Mouse (Mus musculus): ENCODE measurements at regions not wholly inside any gene's neighbourhood (a gene's known extent, or its start where the extent isn't known, plus 50 kb on each side); places are given as distances from the start of the nearest gene placed in this dataset.
A peak's percentile ranks its signal among the peaks of the same experiment; 100 is the strongest.
"Not testable (repeated sequence)": the region's sequence is repeated elsewhere in the genome, so short reads cannot be mapped to it uniquely, and the experiment has no call there.

DNA sequence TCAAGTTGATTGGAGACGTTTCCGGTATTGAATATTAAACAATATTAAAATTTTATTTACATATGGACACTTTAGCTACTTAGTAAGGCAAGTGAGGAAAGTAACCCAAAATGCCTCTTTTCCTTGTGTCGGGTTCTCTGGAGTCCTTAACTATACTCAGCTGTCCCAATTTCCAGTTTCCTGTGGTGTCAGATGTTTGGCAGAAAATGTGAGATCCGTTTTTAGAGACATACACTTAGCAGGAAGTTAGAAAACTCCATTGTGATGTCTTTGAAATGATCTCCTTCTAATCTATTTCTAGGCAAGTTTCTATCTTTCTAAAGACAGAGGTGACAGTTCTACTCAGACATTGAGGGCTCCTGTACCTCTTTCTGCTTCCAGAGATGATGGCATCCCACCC, 168.9 kb upstream of the Plcxd3 start:
- DNase-seq (ENCODE audit: low spot score in 2 of 2), result peak in 1 of 2 experiments; percentile 8

DNA sequence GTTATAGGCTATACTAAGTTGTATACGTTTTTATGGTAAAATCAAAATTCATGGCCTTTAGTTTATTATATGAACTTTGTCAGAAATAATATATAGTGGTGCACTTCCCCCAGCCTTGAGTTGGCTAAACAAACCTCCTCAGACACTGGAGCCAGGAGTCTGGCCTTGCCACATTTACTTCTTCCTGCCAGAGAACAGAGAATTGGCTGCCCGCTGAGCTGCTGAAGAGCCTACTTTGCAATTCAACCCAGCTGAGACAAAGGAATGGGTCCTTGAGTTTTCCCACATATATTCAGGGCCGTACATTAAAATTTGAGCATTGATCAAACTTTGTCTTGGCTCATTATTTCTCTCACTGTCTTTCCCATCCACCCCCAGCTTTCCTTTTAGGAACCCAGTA, 161.9 kb upstream of the Plcxd3 start:
- DNase-seq (ENCODE audit: low spot score in 2 of 2), result no peak

DNA sequence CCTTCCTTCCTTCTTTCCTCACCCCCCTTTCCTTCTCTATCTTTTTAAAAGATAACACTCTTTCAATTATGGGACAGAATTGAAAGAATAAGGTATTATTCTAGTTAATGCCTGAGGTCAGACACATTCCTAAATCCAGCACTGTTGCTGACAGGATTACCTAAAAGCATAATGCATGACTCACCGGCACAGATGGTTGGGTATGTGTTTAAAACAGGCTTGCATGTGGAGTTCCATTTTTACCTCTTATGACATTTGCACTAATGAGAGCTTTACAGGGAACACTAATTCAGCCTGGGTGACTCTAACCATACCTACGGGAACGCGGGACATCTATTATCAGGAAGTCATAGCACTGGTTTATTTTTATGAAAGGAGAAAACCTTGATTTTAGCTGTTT, 156.2 kb upstream of the Plcxd3 start:
- peak; percentile 55 to 70 for DNase-seq (ENCODE audit: low spot score in 2 of 2)

DNA sequence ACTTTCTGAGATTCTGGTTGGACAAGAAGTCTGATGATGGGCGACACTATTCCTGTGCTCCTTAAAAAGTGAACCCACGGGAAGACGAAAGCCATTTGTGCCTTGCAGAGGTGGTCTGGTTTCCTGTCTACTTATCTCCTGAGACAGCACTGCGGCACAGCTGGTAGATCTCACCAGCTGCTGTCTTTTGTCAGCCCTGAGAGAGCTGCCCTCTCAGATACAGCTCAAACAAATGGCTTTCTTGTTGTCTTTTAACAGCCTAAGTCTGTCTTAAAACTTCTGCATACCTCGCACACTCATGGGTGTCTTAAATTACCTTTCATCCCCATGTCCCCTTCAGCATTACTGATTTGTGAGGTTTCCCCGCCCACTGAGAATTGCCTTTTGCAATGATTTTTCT, 147.2 kb upstream of the Plcxd3 start:
- DNase-seq (ENCODE audit: low spot score in 2 of 2), result no peak

DNA sequence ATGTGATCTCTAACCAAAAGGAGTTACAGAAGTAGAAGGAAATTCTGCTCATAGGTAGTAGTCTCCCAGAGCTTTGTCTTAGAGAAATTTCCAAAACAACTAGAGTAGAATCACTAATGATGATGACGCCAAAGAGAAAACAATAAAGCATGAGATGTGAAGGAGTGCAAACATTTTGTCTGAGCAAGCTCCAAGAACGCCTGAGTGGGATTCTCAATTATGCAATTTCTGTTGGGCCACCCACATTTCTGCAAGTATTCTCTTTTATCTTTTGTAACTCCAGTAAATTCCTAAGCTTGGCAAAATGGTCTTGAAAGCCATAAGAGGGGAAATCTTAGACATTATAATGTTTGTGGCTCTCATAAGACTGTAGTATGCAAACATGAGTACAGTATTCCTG, 134.6 kb upstream of the Plcxd3 start:
- DNase-seq (ENCODE audit: low spot score in 2 of 2), result no peak

DNA sequence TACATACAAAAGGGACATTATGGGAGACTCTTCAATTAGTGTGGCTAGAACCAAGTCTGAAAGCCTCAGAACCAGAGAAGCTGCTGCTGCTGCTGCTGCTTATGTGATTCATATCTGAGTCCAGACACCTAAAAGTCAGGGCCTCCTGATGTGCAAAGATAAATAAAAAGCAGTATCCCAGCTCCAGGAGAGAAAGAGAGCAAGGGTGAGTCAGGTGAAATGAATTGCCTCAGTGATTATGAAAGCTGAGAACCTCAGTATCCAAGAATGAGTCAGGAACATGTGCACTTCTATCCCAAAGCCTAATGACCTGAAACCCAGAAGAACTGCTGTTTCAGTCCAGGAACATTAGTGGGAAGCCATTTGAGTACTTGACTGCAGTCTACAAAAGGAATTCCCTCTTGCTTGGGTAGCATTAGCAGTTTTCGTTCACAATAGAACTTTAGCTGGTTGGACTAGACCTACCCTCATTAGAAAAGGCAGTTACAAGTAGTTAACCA, 127.6 kb upstream of the Plcxd3 start:
- DNase-seq (ENCODE audit: low spot score in 2 of 2), result no peak

DNA sequence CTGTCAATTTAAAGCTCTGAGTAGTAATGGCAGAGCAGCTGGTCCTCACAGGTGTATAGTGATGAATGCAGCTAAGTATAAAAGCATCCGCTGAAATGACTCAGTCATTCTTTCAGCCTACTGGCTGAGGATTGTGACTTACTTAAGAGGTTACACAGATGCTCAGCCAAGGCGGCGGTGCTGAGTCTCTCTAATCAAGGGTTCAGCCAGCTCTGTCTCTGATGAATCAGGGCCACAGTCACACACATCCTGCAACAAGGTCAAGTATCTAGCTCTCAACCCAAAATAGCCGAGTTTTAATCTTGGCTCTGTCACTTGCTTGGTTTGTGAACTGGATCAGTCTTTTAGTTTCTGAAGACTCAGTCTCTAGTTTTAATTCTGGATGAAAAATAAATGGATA, 110.7 kb upstream of the Plcxd3 start:
- DNase-seq (ENCODE audit: low spot score in 2 of 2), result peak in 1 of 2 experiments; percentile 4

DNA sequence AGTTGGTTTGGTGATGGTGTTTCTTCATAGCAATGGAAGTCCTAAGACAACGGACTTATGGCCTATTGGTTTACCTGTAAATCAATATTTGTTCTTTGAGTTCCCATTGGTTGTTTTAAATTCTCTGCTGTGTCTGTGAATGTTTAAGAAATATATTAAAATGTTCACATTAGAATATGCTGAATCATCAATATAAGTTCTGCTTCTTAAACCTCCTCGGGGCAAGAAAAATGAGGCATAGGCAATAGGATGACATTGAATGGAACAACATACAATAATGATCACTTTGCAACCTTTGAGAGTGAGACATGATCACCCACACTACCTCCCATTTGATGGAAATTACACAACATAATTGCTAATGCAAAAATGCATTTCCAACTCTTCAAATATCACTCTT, 105.5 kb upstream of the Plcxd3 start:
- no peak for DNase-seq (ENCODE audit: low spot score in 2 of 2)

DNA sequence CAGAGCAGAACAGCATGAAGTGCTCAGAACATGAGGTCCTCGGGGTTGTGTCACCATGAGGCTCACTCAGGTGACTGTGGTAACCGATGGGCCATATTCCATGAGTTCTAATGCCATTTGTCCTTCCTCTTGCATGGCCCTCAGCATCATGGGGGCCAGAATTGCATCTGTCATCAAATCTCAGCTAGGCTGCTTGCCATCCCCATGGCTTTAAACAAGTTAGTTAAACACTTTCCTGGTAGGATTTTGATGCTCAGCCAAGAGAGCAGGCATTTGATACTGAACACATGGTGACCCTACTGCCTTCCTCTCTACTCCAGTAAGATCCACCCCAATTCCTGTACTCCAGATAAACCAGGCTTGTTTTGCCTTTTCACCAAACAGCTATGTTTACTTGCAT, 98.3 kb upstream of the Plcxd3 start:
- DNase-seq (ENCODE audit: low spot score in 2 of 2), result no peak

DNA sequence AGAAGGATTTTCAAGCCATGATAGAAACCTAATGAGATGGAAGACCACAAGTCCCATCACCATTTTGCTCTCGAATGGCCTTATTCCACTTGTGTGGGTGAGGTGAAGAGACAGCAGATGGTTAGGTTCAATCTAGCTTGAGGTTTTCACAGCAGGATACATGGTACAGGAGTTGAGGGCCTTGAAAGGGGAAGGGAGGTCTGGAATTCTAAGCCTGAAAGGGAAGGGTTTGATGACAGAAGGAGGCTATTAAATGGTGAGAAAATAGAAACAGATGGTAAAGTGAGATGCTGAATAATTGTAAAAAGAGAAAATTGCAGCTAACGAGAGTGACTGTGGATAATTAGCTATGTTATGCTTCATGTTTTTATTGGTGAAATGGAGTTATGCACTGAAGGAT, 67.8 kb upstream of the Plcxd3 start:
- no peak for DNase-seq (ENCODE audit: low spot score in 2 of 2)

DNA sequence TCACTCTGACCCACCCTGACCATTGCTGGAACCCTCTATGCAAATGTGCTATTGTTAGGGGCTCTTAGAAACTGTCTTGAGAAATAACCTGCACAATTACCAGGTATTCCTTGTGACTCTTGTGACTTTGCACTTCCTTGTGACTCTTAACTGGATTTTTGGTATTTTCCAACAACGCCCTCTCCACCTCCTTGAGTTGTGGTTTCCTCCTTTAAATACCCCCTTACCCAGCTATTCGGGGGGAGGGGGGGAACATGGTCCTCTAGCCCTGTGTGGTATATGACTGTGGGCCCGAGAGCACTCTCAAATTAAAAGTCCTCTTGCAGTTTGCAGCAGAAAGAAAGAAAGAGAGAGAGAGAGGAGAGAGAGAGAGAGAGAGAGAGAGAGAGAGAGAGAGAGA, 61.6 kb upstream of the Plcxd3 start:
- DNase-seq (ENCODE audit: low spot score in 2 of 2), result not testable (repeated sequence)

DNA sequence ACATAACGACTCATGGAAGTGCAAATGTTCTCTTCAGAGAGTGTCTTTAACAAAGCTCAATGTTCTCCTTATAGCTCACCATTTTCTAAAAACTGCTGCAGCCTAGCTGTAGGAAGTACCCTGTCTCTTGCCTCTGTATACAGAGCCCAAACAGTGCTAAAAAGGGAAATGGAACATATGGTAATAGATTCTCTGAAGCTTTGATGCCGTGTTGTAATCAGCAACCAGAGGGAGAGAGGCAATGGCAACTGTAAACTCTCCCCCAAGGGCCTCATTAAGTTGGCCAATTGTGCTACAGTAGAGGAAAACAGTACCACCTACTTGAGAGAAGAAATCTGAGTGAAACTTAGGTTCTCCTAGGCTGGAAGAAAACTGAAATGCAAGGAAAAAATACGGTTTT, 59.4 kb upstream of the Plcxd3 start:
- peak; percentile 13 to 22 for DNase-seq (ENCODE audit: low spot score in 2 of 2)

Data from left cerebral cortex, adult 9 months (tissue).